Mouse (Mus musculus) heart, postnatal 36 days (tissue): Measurements from ENCODE around the gene Serpina9. TPM values are rescaled to one million over a fixed set of nuclear protein-coding genes. Genes with fewer than 3 reads are reported as not detected.

Experiments used
- DNase-seq, 2 experiments: peaks; one replicate each; pipeline ENCODE4 v3.0.0; 2021 to 2022
- intact Hi-C: fragments of 180-260 bp; cut with DNase I; formaldehyde crosslinking; loops from one replicate; pipeline ENCODE4 v1.15.1; 2025
- total RNA-seq, 2 experiments: library from RNA; stranded (reverse); gene quantifications; 2 replicates each; pipeline ENCODE4 v1.2.3; 2021

Serpina9 gene
- total RNA-seq = not detected

DNA sequence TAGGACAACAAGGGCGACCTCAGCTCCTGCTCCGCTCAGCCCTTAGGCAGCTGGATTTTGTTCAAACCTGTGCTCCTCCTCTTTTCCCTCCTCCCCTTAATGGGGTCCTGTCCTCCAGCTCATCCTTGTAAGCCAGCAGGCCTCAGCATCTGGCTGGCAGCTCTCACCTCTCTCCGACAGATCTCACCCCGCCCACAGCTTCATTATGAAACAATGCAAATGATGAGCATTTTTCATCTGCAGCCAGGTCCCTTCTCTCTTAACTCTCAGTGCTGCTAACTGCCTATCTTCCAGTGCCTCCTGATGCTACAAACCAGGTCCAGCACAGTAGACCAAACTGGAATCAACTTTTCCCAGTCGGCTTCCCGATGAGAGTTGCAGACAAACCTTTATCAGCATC is at the start of gene Serpina9:
Gene Serpina9 (minus strand): TSS at position 136 of the 400 bp plus-strand sequence.
- no peak for DNase-seq
- intact Hi-C loops = no loop called here

DNA sequence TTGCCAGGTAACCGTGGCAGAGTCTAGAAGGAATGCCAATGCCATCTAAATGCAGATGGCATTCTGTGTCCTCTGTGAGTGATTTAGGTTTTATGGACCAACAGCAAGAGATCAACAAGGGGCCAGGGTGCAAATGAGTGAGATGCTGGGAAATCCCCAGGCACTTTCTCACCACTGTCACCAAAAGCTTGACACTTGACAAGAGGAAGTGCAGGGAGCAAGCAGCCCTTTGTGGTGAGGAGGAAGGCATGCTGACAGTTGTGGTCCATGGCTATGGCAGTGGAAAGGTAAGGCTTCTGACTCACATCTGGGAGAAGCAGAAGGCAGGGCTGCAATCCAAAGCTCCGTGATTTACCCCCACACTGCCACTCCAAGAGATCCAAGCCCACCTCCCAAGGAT is 48.3 kb upstream of the Serpina9 start:
- DNase-seq = no peak
- intact Hi-C loops = no loop called here

DNA sequence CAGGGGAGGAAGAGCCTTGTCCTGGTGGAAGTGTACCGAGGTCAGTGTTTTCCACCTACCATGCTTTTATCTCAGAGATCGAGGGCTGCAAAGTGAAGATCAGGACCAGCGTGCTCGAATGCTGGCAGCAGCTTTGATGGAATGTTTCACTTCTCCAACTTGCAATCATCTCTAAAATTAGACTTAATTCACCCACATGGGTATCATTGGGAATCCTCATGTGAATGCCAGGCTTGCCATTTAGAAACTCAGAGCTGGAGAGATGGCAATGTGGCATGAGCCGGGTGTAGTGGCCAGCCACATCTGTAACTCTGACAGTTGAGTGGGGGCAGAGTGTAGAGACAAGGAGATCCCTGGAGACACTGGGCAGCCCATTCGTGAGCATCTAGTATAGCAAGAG is 46.6 kb upstream of the Serpina9 start:
- intact Hi-C loops = no loop called here
- no peak for DNase-seq

DNA sequence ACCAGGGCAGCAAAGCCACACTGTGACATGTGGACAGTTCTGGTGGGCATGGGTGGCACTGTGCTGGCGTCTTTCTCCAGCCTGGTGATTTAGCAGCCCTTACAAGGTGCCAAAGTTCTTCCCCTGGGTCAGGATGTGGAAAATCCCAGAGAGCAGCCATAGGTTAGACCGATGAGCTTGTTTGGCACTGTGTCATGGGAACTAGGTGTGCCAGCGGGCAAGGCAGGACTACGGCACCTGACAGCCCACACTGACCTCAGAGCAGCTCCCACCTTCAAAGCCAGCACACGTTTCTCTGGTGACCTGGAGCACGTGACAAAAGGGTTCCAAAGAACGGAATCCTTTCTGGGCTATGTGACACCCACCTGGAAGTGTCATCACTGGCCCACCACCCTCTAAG is 44.0 kb upstream of the Serpina9 start:
- intact Hi-C loops = no loop called here
- DNase-seq = no peak

DNA sequence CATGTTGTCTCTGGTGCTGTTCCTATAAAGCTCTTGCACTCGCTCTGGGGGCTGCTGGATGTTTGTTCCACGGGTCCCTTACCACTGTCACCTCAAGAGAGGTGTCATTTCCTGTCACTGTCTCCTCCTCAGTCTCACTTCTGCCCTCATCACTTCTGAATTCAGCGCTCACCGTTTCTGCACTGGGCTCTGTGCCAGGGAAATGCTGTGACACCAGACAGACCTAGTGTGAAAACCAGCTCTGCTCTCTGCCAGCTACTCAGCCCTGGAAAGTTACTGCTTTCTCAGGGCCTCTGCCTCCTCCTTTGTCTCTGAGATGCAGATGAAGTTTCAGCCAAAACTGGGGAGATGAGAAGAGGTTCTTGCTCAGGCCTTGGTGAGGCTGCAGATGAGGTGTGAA is 43.5 kb upstream of the Serpina9 start:
- no peak for DNase-seq
- intact Hi-C loops = no loop called here

DNA sequence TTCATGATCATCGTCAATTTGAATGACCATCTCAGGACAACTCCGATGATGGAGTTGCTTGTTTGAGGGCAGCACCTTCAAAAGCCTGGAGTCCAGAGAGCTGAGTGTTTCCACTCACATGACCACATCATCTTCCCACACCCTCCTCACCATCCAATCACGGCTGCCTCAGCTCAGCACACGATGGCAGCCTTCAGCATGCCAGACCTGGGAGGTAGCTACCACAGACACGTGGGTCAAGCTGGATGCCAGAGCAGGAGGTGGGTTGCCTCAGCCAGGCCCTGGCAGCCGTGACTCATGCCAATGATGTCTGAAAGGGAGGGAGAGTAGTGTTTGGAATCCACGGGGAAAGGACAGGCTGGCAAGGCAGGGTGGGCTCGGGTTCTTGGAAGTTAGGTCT is 42.2 kb upstream of the Serpina9 start:
- no peak for DNase-seq
- intact Hi-C loops = no loop called here

DNA sequence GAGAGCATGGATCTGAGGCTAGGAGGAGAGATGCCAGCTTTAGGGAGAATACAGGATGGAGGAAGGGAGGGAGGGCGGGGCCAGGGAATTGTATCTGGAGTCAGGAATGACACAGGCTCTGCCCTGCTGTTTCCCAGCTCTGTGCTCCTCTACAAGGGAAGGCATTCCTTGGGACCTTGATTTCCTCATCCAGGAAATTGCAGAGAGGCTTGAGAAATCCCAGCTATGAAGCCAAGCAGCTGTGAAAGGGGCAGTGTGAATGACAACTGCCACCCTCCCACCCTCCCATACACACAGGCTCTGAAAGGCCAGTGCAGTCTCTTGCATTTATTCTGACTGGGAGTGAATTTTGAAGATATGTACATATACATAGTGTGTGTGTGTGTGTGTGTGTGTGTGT is 40.4 kb upstream of the Serpina9 start:
- intact Hi-C loops = no loop called here

DNA sequence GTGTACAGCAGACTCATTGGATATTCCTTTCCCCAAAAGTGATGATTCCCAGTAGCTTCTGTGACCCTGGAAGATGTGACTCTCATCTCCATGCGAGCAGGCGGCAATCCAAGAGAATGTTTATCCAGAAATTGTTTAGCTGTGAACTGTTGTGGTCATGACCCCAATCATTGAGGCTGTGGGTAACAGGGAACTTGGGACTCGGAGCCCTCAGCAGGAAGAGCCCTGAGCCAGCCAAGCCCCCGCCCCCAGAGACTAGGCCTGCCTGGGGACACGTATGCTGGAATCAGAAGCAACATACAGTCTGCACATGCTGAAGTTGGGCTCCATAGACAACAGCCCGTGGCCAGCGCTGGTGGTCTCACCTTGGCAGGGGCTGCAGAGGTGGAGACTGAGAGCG is 32.2 kb upstream of the Serpina9 start:
- intact Hi-C loops = no loop called here
- DNase-seq = no peak

More for the DNA sequence above, 40.4 kb upstream of the Serpina9 start:
- DNase-seq = no peak

DNA sequence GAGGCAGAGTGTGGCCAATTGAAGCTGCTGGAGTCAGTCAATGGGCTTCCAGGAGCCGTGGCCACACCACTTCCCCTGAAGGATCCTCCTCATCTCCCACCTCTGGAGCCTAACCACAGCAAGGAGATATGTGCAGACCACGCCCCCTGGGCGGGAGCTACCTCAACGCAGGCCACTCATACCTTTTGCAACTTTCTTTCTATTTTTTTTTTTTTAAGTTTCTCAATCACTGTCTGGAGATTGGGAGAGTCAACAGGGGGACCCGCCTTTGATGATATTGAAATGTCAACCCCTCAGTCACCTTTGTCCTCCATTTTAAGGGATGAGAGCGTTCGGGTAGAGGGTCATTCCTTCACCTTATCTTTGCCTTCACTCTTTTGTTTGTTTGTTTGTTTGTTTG is 30.8 kb upstream of the Serpina9 start, which contains the start of gene Serpina12:
Gene Serpina12 (minus strand): TSS at position 101 of the 400 bp plus-strand sequence.
- intact Hi-C loops = no loop called here
- no peak for DNase-seq

DNA sequence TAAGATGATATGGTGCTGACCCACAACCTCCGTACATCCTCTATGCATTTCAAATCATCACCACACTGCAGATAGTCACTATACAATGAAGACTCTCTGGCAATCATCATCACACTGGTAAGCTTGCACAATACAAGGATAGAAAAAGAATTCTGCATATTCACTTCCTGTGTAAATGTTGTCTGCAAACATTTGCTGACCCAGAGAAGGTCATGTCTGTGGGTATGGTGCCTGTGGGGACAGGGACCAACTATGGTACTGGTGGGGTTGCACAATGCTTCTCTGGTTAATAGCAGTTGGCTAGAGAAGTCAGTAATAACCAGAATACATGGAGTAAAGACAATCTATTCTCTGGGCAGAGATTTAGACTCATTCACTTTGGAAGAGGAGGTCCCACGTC is 29.2 kb upstream of the Serpina9 start:
- intact Hi-C loops = no loop called here
- no peak for DNase-seq

DNA sequence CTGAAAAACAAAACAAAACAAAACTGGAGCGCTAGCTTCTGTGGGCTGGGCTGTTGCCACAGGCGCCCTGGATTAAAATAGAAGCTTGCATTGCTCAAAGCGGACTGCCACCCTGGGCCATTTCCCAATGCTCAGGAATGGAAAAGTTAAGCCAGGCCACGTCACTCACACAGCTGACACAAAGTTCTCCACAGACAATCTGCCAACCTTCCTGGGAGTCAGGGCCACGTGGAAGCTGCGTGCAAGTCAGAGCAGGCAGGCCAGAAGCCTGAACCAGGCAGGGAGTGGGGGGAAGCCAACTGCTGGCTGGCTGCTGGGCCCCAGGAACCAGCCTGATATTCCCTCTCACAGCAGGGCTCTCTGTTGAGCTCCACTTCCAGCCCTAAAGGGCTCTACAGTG is 27.8 kb upstream of the Serpina9 start:
- intact Hi-C loops = no loop called here
- DNase-seq = peak; percentile 53 to 54

DNA sequence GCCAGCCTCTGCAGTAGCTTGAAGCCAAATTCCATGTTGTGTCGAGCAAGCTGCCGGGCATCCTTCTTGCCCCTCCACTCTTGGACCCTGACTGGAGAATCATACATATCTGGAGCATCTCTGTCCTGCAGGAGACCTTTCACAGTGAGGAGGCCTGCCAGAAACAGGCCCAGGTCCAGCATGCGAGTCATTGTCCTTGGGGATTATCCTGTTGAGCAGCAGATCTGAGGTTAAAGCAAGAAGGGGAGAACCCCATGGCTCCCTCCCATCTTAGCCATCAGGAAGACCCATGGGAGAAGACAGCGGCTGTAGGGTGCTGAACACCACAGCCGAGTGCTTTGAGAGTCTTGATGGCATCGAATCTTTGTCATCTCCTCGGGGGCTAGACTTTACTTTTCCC is 24.6 kb upstream of the Serpina9 start:
- intact Hi-C loops = no loop called here
- DNase-seq = no peak

DNA sequence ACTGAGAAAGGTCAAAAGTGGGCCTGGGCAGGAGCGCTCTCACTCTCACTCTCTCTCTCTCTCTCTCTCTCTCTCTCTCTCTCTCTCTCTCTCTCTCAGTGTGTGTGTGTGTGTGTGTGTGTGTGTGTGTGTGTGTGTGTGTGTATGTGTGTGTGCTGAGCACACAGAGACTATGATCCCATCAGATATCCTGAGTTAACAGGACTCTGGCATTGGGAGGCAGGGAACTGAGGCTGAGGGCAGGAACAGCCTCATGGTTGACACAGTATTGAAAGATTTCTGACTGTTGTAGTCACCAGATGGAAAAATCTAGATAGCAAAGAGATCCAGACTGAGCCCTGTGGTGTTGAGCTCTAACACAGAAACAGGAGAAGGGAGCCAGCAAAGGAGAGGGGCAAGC is 20.2 kb upstream of the Serpina9 start:
- DNase-seq = no peak
- intact Hi-C loops = no loop called here

DNA sequence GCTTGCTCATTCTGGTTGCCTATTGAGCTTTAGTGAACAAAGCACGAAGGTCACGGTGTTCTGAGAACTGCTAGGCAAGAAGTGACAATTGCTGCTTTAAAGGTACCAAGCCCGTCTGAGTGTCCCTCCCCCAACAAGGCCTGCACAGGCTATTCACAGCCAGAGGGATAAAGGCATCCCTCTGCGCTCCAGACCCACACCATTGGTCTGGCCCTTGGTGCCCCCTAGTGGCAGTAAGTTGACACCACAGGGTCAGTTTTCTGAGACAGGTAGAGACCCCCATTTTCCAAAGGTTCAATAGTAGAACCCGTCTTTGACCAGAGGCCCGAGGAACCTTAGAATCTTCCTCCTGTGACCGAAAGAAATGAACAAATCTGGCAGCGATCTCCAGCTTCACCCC is 16.4 kb upstream of the Serpina9 start:
- DNase-seq = peak; percentile 37

DNA sequence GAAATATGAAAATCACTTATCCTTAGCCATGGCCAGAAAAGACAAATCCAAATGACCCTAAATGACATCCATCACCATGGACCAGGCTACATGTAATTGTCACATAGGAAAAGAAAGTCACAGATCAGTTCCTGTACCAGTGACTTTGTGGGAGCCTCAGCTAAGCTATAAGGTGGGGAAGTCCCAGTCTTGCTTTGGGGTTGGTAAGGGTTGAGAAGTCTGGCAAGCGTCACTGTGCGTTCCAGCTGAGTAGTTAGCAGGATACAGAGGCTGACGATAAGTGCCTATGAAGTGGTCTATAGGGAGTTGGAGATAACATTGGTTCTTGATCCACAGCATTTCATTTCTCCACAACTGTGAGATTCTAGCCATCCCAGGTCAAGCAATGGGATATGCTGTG is 1.7 kb upstream of the Serpina9 start:
- DNase-seq = no peak
- intact Hi-C loops = no loop called here

More for the DNA sequence above, 16.4 kb upstream of the Serpina9 start:
- intact Hi-C loops = loop anchor here (1.0 kb wide), 1 partner anchor 35 kb away; no protein-coding TSS in a partner anchor

DNA sequence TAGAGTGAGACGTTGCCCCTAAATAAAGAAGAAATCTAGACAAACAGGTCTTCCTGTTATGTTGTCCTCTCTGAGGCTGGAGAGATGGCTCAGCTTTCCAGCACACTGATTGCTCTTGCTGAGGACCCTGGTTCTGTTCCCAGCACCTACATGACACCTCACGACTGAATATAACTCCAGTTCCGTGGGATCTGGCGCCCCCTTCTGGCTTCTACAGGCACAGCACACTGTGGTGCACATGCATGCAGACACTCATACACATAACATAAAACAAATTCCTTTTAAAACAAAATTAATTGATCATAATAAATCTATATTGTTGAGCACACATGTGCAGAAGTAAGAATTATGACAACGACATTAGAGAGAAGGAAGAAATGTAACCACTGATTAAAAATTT is 8.9 kb downstream of the Serpina9 start:
- DNase-seq = no peak
- intact Hi-C loops = no loop called here

DNA sequence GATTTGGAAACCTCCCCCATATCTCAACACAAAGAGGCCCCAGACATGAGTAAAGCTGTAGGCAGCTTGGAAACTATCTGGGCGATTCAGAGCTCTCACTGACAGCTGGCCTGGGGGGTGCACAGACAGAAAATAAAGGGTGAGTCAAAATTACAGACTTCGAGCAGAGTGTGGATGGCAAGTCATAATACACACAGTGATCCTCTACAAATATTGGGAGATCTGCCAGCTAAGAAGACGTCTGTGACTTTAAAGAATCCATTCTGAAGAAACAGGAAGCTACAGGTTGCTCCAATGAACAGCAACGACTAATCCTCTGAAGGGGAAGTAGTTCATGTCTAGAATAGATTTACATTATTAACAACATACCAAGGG is 10.3 kb downstream of the Serpina9 start:
- intact Hi-C loops = no loop called here
- DNase-seq = no peak

DNA sequence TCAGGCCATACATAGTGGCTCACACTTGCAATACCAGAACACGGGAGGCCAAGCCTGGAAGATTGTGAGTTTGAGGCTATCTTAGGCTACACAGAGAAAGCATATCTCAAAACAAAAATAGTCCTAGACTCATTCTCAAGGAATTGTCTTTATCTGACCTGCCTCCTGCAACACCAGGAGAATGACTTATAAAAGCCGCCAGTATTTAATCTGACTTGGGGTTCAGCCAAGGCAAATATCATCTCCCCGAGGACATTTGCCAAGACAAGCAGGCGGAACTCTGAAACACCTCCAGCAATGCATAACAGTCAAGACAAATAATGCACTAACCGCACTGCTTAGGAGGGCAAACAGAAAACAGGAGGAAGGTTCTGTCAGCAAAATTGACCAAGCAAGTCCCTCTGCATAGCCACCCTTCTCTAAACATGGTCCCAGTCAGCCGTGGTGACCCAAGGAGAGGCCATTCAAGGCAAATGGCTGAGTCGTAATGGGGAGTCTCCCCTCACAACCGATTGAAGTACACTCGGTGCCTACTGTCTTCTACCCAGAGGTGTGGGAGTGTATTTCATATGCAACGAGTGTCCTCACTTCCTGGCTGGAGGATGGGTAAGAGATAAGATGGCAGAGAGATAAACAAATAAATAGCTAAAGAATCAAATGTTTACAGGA is 10.9 kb downstream of the Serpina9 start:
- intact Hi-C loops = no loop called here
- DNase-seq = peak; percentile 34 to 47

DNA sequence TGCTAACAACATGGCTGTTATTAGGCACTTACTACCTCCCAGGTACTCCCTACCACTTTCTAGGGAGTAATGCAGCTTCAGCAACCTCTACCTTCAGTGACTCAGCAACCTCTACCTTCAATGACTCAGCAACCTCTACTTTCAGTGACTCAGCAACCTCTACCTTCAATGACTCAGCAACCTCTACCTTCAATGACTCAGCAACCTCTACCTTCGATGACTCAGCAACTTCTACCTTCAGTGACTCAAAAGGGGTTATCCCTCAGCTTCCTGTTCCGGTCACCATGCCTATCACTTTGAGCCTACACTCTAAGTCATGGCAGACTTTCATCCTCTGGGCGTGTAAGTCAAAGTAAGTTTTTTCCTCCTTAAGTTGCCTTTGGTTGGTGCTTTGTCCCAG is 13.0 kb downstream of the Serpina9 start:
- no peak for DNase-seq
- intact Hi-C loops = no loop called here

DNA sequence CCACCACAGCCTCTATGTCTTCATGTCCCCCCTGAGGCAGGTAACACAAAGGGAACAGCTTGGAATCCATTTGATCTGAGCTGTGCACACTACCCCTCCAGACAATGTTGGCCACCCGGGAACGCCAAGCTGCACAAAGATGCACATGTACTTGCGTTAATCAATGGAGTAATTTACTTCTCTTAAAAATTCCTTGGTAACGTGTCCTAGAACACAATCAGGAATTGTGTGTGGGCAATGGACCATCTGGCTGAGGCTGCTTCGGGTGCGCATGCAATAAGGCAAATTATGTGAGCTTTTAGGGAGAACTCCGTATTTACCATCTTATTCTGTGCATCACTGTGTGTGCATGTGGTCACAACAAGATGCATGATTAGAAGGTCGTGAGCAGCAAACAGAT is 13.9 kb downstream of the Serpina9 start:
- intact Hi-C loops = loop anchor here (10.0 kb wide), 1 partner anchor 175 kb away; no protein-coding TSS in a partner anchor
- no peak for DNase-seq

DNA sequence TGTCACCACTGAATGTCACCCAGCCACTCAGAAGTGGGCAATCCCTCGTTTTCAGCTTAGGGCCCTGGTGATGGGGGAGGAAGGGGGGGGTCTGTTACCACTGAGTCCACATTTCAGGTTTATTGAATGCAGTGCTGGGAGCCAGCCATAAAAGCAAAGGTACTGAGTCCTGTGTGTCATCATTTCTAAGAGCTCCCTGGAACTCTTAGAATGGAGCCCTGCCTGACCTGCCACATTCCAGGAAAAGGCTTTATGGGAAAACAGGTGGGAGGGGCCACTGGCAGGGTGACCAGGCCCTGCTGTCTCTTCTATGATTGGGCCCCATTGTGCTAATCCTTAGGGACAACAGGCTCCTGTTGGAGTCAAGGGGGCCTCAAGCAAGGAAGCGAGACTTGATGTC is 17.0 kb downstream of the Serpina9 start:
- DNase-seq = no peak
- intact Hi-C loops = loop anchor here (10.0 kb wide), 1 partner anchor 178 kb away; no protein-coding TSS in a partner anchor

DNA sequence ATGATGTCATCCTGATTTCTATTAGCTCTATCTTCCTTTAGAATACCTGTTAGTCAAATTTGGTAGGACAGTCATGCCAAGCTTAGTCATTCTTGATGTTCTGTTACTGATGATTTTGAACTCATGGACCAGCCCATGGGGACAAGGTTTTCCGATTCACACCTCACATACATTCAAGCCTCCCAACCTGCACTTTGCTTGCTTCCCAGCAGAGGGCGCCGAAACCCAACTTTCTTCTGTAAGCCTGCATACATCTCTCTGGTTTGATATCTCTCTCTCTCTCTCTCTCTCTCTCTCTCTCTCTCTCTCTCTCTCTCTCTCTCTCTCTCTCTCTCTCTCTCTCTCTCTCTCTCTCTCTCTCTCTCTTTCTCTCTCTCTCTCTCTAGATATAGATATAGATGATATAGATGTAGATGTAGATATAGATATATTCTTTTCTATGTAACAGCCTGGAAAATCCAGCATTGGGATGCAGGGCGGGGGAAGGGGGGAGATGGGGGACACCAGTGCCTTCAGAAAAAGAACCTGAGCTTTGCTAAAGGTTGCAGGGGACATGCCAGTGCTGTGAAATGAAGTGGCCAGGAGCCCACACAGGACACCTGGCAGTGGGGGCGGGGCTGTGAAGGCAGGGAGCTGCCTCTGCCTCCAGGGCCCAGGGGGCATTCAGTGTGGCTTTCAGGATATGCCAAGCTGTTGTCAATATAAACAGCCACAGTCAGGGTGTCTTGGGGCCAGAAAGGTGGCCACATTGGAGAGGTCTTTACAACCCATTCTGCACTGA is 18.1 kb downstream of the Serpina9 start:
- DNase-seq = peak; percentile 57 to 79
- intact Hi-C loops = loop anchor here (1.0 to 10.0 kb wide), 4 partner anchors 35 to 423 kb away; no protein-coding TSS in a partner anchor
